Mouse (Mus musculus): Measurements from ENCODE around the gene Spred2. TPM values are rescaled to one million over a fixed set of nuclear protein-coding genes. Genes with fewer than 3 reads are reported as not detected.

The Spred2 gene
- polyA plus RNA-seq, 1 experiment from 2014 or later, result 5.4 TPM

GRCm38 (mm10) chr11:19929087-19929865 is 5.1 kb downstream of the Spred2 start:
- no peak overlapping the region for H3K27ac ChIP-seq (ENCODE audit: low read depth, low read length)
- 76% methylated on average over 11 of the region's 11 CpGs for WGBS

GRCm38 (mm10) chr11:19931569-19932230 is 7.5 kb downstream of the Spred2 start:
- H3K4me1 ChIP-seq (ENCODE audit: control insufficient read depth, insufficient read depth, low read length), result peaks cover 8% of the 10 kb centered on the region; the same call in 1 of the 2 replicates
- no peak for ATAC-seq
- H3K27ac ChIP-seq (ENCODE audit: low read depth, low read length), result no peak overlapping the region
- 89% methylated on average over 9 of the region's 9 CpGs for WGBS
- no peaks in the 10 kb centered on the region for H3K27me3 ChIP-seq (replicated peaks; ENCODE audit: control insufficient read depth, insufficient read depth, low read length)
- H3K9me3 ChIP-seq (replicated peaks; ENCODE audit: control insufficient read depth, low read length), result no peaks in the 10 kb centered on the region
- no peaks in the 10 kb centered on the region for H3K36me3 ChIP-seq (ENCODE audit: control insufficient read depth, insufficient read depth, low read length)
- no peak overlapping the region for H3K4me3 ChIP-seq (ENCODE audit: low read depth, low read length)
- H3K4me2 ChIP-seq (ENCODE audit: low read length), result no peak overlapping the region
- no peak overlapping the region for H3K9ac ChIP-seq (ENCODE audit: low read length)
- no peak for DNase-seq (ENCODE audit: low spot score)

More at GRCm38 (mm10) chr11:19929087-19929865, 5.1 kb downstream of the Spred2 start:
- no peak overlapping the region for H3K4me2 ChIP-seq (ENCODE audit: low read length)
- peaks cover 10% of the 10 kb centered on the region for H3K4me1 ChIP-seq (ENCODE audit: control insufficient read depth, insufficient read depth, low read length)
- H3K36me3 ChIP-seq (ENCODE audit: control insufficient read depth, insufficient read depth, low read length), result no peaks in the 10 kb centered on the region
- no peak overlapping the region for H3K4me3 ChIP-seq (ENCODE audit: low read depth, low read length)
- H3K27me3 ChIP-seq (replicated peaks; ENCODE audit: control insufficient read depth, insufficient read depth, low read length), result no peaks in the 10 kb centered on the region
- ATAC-seq (no peak), DNase-seq (ENCODE audit: low spot score) (no peak)
- H3K9ac ChIP-seq (ENCODE audit: low read length), result no peak overlapping the region
- no peaks in the 10 kb centered on the region for H3K9me3 ChIP-seq (replicated peaks; ENCODE audit: control insufficient read depth, low read length)

GRCm38 (mm10) chr11:19932983-19933511 is 8.9 kb downstream of the Spred2 start:
- no peaks in the 10 kb centered on the region for H3K36me3 ChIP-seq (ENCODE audit: control insufficient read depth, insufficient read depth, low read length)
- no peak overlapping the region for H3K9ac ChIP-seq (ENCODE audit: low read length)
- H3K4me2 ChIP-seq (ENCODE audit: low read length), result no peak overlapping the region
- ATAC-seq, result no peak
- H3K4me3 ChIP-seq (ENCODE audit: low read depth, low read length), result no peak overlapping the region
- H3K4me1 ChIP-seq (ENCODE audit: control insufficient read depth, insufficient read depth, low read length), result peaks cover 6% of the 10 kb centered on the region; the same call in 1 of the 2 replicates
- 92% methylated on average over 14 of the region's 14 CpGs for WGBS
- H3K9me3 ChIP-seq (replicated peaks; ENCODE audit: control insufficient read depth, low read length), result no peaks in the 10 kb centered on the region
- no peak overlapping the region for H3K27ac ChIP-seq (ENCODE audit: low read depth, low read length)
- no peak for DNase-seq (ENCODE audit: low spot score)
- no peaks in the 10 kb centered on the region for H3K27me3 ChIP-seq (replicated peaks; ENCODE audit: control insufficient read depth, insufficient read depth, low read length)

GRCm38 (mm10) chr11:19935524-19936354 is 11.6 kb downstream of the Spred2 start:
- H3K36me3 ChIP-seq (ENCODE audit: control insufficient read depth, insufficient read depth, low read length), result no peaks in the 10 kb centered on the region
- 47% methylated on average over 7 of the region's 7 CpGs for WGBS
- ATAC-seq (peak; percentile 32; the same call in 1 of the 2 replicates), DNase-seq (ENCODE audit: low spot score) (peak; percentile 35)
- H3K4me1 ChIP-seq (ENCODE audit: control insufficient read depth, insufficient read depth, low read length), result 0 out of 2 replicates have a peak, but pooled peaks cover 2% of the 10 kb centered on the region
- H3K9me3 ChIP-seq (replicated peaks; ENCODE audit: control insufficient read depth, low read length), result no peaks in the 10 kb centered on the region
- H3K4me3 ChIP-seq (ENCODE audit: low read depth, low read length), result no peak overlapping the region
- H3K4me2 ChIP-seq (ENCODE audit: low read length), result no peak overlapping the region
- H3K9ac ChIP-seq (ENCODE audit: low read length), result no peak overlapping the region
- no peak overlapping the region for H3K27ac ChIP-seq (ENCODE audit: low read depth, low read length)
- no peaks in the 10 kb centered on the region for H3K27me3 ChIP-seq (replicated peaks; ENCODE audit: control insufficient read depth, insufficient read depth, low read length)

- ATAC-seq (no peak), DNase-seq (ENCODE audit: low spot score) (no peak)
- no peak overlapping the region for H3K4me3 ChIP-seq (ENCODE audit: low read depth, low read length)
Observed at GRCm38 (mm10) chr11:19938456-19939004, 14.4 kb downstream of the Spred2 start.

GRCm38 (mm10) chr11:19939305-19939730 is 15.1 kb downstream of the Spred2 start:
- ATAC-seq (no peak), DNase-seq (ENCODE audit: low spot score) (no peak)
- H3K36me3 ChIP-seq (ENCODE audit: control insufficient read depth, insufficient read depth, low read length), result no peaks in the 10 kb centered on the region
- no peak overlapping the region for H3K9ac ChIP-seq (ENCODE audit: low read length)
- no peak overlapping the region for H3K4me2 ChIP-seq (ENCODE audit: low read length)
- no peak overlapping the region for H3K4me3 ChIP-seq (ENCODE audit: low read depth, low read length)
- H3K4me1 ChIP-seq (ENCODE audit: control insufficient read depth, insufficient read depth, low read length), result 0 out of 2 replicates have a peak, but pooled peaks cover 2% of the 10 kb centered on the region
- H3K27me3 ChIP-seq (replicated peaks; ENCODE audit: control insufficient read depth, insufficient read depth, low read length), result no peaks in the 10 kb centered on the region
- H3K9me3 ChIP-seq (replicated peaks; ENCODE audit: control insufficient read depth, low read length), result no peaks in the 10 kb centered on the region
- 83% methylated on average over 5 of the region's 5 CpGs for WGBS
- no peak overlapping the region for H3K27ac ChIP-seq (ENCODE audit: low read depth, low read length)

More at GRCm38 (mm10) chr11:19938456-19939004, 14.4 kb downstream of the Spred2 start:
- Histone ChIP-seq H3K4me1 (ENCODE audit: control insufficient read depth, insufficient read depth, low read length) (0 out of 2 replicates have a peak, but pooled peaks cover 2% of the 10 kb centered on the region), H3K36me3 (ENCODE audit: control insufficient read depth, insufficient read depth, low read length) (no peaks in the 10 kb centered on the region), H3K9ac (ENCODE audit: low read length) (no peak overlapping the region), H3K27ac (ENCODE audit: low read depth, low read length) (no peak overlapping the region), H3K4me2 (ENCODE audit: low read length) (no peak overlapping the region), H3K9me3 (replicated peaks; ENCODE audit: control insufficient read depth, low read length) (no peaks in the 10 kb centered on the region), H3K27me3 (replicated peaks; ENCODE audit: control insufficient read depth, insufficient read depth, low read length) (no peaks in the 10 kb centered on the region)
- WGBS, result 96% methylated on average over 10 of the region's 10 CpGs

GRCm38 (mm10) chr11:19939831-19940230 is 15.7 kb downstream of the Spred2 start:
- no peak for ATAC-seq

GRCm38 (mm10) chr11:19941156-19941777 is 17.1 kb downstream of the Spred2 start:
- Histone ChIP-seq H3K9me3 (replicated peaks; ENCODE audit: control insufficient read depth, low read length) (no peaks in the 10 kb centered on the region), H3K27ac (ENCODE audit: low read depth, low read length) (no peak overlapping the region), H3K4me2 (ENCODE audit: low read length) (no peak overlapping the region), H3K27me3 (replicated peaks; ENCODE audit: control insufficient read depth, insufficient read depth, low read length) (no peaks in the 10 kb centered on the region), H3K4me3 (ENCODE audit: low read depth, low read length) (no peak overlapping the region), H3K36me3 (ENCODE audit: control insufficient read depth, insufficient read depth, low read length) (no peaks in the 10 kb centered on the region), H3K4me1 (ENCODE audit: control insufficient read depth, insufficient read depth, low read length) (no peaks in the 10 kb centered on the region; the same call in 1 of the 2 replicates), H3K9ac (ENCODE audit: low read length) (no peak overlapping the region)
- ATAC-seq (no peak), DNase-seq (ENCODE audit: low spot score) (no peak)
- WGBS, result 70% methylated on average over 12 of the region's 12 CpGs

More at GRCm38 (mm10) chr11:19939831-19940230, 15.7 kb downstream of the Spred2 start:
- Histone ChIP-seq H3K27me3 (replicated peaks; ENCODE audit: control insufficient read depth, insufficient read depth, low read length) (no peaks in the 10 kb centered on the region), H3K9me3 (replicated peaks; ENCODE audit: control insufficient read depth, low read length) (no peaks in the 10 kb centered on the region), H3K9ac (ENCODE audit: low read length) (no peak overlapping the region), H3K36me3 (ENCODE audit: control insufficient read depth, insufficient read depth, low read length) (no peaks in the 10 kb centered on the region), H3K4me3 (ENCODE audit: low read depth, low read length) (no peak overlapping the region), H3K4me1 (ENCODE audit: control insufficient read depth, insufficient read depth, low read length) (0 out of 2 replicates have a peak, but pooled peaks cover 2% of the 10 kb centered on the region), H3K4me2 (ENCODE audit: low read length) (no peak overlapping the region), H3K27ac (ENCODE audit: low read depth, low read length) (no peak overlapping the region)
- WGBS, result 86% methylated on average over 8 of the region's 8 CpGs
- DNase-seq (ENCODE audit: low spot score), result no peak
